In the genomic region with DNA sequence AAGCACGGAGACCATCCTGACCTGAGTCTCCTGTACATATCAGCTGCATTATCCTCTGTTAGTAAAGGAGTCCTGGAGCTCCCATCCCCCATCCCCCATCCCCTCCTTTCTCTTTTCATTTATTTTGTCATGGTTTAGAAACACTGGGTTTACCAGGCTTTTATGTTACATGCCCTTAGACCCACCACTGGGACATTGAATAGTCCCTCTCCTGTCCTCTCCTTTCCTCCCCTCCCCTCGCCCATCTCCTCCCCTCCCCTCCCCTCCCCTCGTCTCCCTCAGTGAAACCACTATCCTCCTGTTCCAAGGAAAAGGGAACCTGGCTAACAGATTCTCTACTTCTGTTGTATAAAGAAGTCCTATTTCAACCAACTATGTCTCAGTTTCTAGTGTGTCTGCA, we compare ENCODE assay signal across 23 mouse cellular contexts. TPM values are rescaled to one million over a fixed set of nuclear protein-coding genes. Genes with fewer than 3 reads are reported as not detected.
DNase-seq lines count a peak whose midpoint lies in the region; ATAC-seq lines count a peak whose summit lies in the region.
"Had no signal": no experiment of that assay in that cellular context is flagged by ENCODE, and none has a peak within 500 bp of the region (broad histone marks: within the 10 kb centered on the region; RNA-seq: fewer than 3 reads in every experiment).

No protein-coding gene starts in this region.

- no peak overlapping the region for H3K9ac ChIP-seq in midbrain, embryonic 11.5 days (ENCODE audit: low read length)
- no peak overlapping the region for H3K9ac ChIP-seq in midbrain, embryonic 14.5 days (replicated peaks; ENCODE audit: low read length)
- no peak overlapping the region for H3K9ac ChIP-seq in neural tube, embryonic 12.5 days
- H3K9ac ChIP-seq: embryonic facial prominence, embryonic 13.5 days; embryonic facial prominence, embryonic 15.5 days; forebrain, embryonic 12.5 days had no signal

- H3K27me3 ChIP-seq in midbrain, embryonic 11.5 days (ENCODE audit: control insufficient read depth, insufficient read depth, low read length): no peaks in the 10 kb centered on the region
- H3K27me3 ChIP-seq in midbrain, embryonic 14.5 days (ENCODE audit: control insufficient read depth, insufficient read depth, low read length): no peaks in the 10 kb centered on the region
- no peaks in the 10 kb centered on the region for H3K27me3 ChIP-seq in neural tube, embryonic 12.5 days (replicated peaks)
- H3K27me3 ChIP-seq: embryonic facial prominence, embryonic 13.5 days; embryonic facial prominence, embryonic 15.5 days; forebrain, embryonic 12.5 days had no signal

- no peaks in the 10 kb centered on the region for H3K9me3 ChIP-seq in midbrain, embryonic 11.5 days (ENCODE audit: control insufficient read depth, low read length)
- no peaks in the 10 kb centered on the region for H3K9me3 ChIP-seq in midbrain, embryonic 14.5 days (ENCODE audit: control insufficient read depth, low read length)
- H3K9me3 ChIP-seq in neural tube, embryonic 12.5 days: no peaks in the 10 kb centered on the region
- H3K9me3 ChIP-seq: embryonic facial prominence, embryonic 13.5 days; embryonic facial prominence, embryonic 15.5 days; forebrain, embryonic 10.5 days; forebrain, embryonic 12.5 days had no signal

- DNase-seq in embryo, embryonic 9.5 days (ENCODE audit: extremely low spot score): peak; percentile 9
- no peak for DNase-seq in embryo, embryonic 10 days (ENCODE audit: low spot score)
- DNase-seq in midbrain, embryonic 11.5 days (ENCODE audit: low spot score, missing footprints): no peak
- no peak for DNase-seq in midbrain, embryonic 14.5 days
- no peak for DNase-seq in neural tube, embryonic 10.5 days (ENCODE audit: extremely low spot score, low spot score)
- DNase-seq: adrenal gland, adult 2 months; adrenal gland, postnatal 10 days; adrenal gland, postnatal 25 days; cerebellum, adult 11 months; cerebellum, adult 18-20 months; cerebellum, adult 8-10 months; cerebellum, adult 9-11 months; cerebellum, postnatal 14 days; cerebellum, postnatal 36 days had no signal

- no peaks in the 10 kb centered on the region for H3K36me3 ChIP-seq in midbrain, embryonic 11.5 days (ENCODE audit: control insufficient read depth, insufficient read depth, low read length)
- no peaks in the 10 kb centered on the region for H3K36me3 ChIP-seq in midbrain, embryonic 14.5 days (ENCODE audit: control insufficient read depth, insufficient read depth, low read length)
- H3K36me3 ChIP-seq in neural tube, embryonic 12.5 days: no peaks in the 10 kb centered on the region
- H3K36me3 ChIP-seq: embryonic facial prominence, embryonic 13.5 days; embryonic facial prominence, embryonic 15.5 days; forebrain, embryonic 10.5 days; forebrain, embryonic 12.5 days had no signal

- no peaks in the 10 kb centered on the region for H3K4me1 ChIP-seq in midbrain, embryonic 11.5 days (ENCODE audit: control insufficient read depth, insufficient read depth, low read length)
- H3K4me1 ChIP-seq in midbrain, embryonic 14.5 days (ENCODE audit: control insufficient read depth, insufficient read depth, low read length): no peaks in the 10 kb centered on the region
- H3K4me1 ChIP-seq in neural tube, embryonic 12.5 days: no peaks in the 10 kb centered on the region
- H3K4me1 ChIP-seq: embryonic facial prominence, embryonic 13.5 days; embryonic facial prominence, embryonic 15.5 days; forebrain, embryonic 12.5 days had no signal

- H3K27ac ChIP-seq in midbrain, embryonic 11.5 days (ENCODE audit: low read depth, low read length): no peak overlapping the region
- H3K27ac ChIP-seq in midbrain, embryonic 14.5 days (replicated peaks; ENCODE audit: low read depth, low read length): no peak overlapping the region
- H3K27ac ChIP-seq in neural tube, embryonic 12.5 days: no peak overlapping the region
- H3K27ac ChIP-seq: embryonic facial prominence, embryonic 13.5 days; embryonic facial prominence, embryonic 15.5 days; forebrain, embryonic 10.5 days; forebrain, embryonic 12.5 days had no signal

- no peak overlapping the region for H3K4me3 ChIP-seq in midbrain, embryonic 11.5 days (ENCODE audit: low read depth, low read length)
- no peak overlapping the region for H3K4me3 ChIP-seq in midbrain, embryonic 14.5 days (replicated peaks; ENCODE audit: low read depth, low read length)
- H3K4me3 ChIP-seq in neural tube, embryonic 12.5 days: no peak overlapping the region
- H3K4me3 ChIP-seq: embryonic facial prominence, embryonic 13.5 days; embryonic facial prominence, embryonic 15.5 days; erythroblast, embryonic 14.5 days; forebrain, embryonic 10.5 days; forebrain, embryonic 12.5 days had no signal

- 0 out of 2 replicates have a peak, but pooled peaks have one; percentile 22 for ATAC-seq in midbrain, embryonic 11.5 days (ENCODE audit: low FRiP score)
- no peak for ATAC-seq in midbrain, embryonic 14.5 days (ENCODE audit: low FRiP score, low TSS enrichment)
- 0 out of 2 replicates have a peak, but pooled peaks have one; percentile 50 for ATAC-seq in neural tube, embryonic 12.5 days (ENCODE audit: low FRiP score, low read depth)
- ATAC-seq: forebrain, embryonic 14.5 days; forebrain, embryonic 16.5 days had no signal

- 15% methylated on average over 3 of the region's 3 CpGs for WGBS in midbrain, embryonic 11.5 days
- 11% methylated on average over 3 of the region's 3 CpGs for WGBS in midbrain, embryonic 14.5 days
- 27% methylated on average over 3 of the region's 3 CpGs for WGBS in neural tube, embryonic 12.5 days

- H3K4me2 ChIP-seq in midbrain, embryonic 11.5 days: no peak overlapping the region
- no peak overlapping the region for H3K4me2 ChIP-seq in midbrain, embryonic 14.5 days (ENCODE audit: low read length)
- no peak overlapping the region for H3K4me2 ChIP-seq in neural tube, embryonic 12.5 days (replicated peaks)
- H3K4me2 ChIP-seq: embryonic facial prominence, embryonic 13.5 days; embryonic facial prominence, embryonic 15.5 days; forebrain, embryonic 12.5 days had no signal

RNA-seq across cellular contexts. Expression of gene Ttc29, which starts 38.0 kb away (rescaled TPM):
- polyA plus RNA-seq in midbrain, embryonic 11.5 days (2014; fragmentation: Nextera tagmentation; extraction: Ambion mirVana): 0.23 and 0.41 TPM in 2 replicates
- polyA plus RNA-seq in midbrain, embryonic 14.5 days (2014; fragmentation: Nextera tagmentation; extraction: Ambion mirVana): 0.45 and 0.66 TPM in 2 replicates
- not detected in 2 replicates for polyA plus RNA-seq in neural tube, embryonic 12.5 days (2016; fragmentation: Nextera tagmentation; extraction: Ambion mirVana)
- polyA plus RNA-seq: adrenal gland, adult 2 months; C2C12; embryonic facial prominence, embryonic 13.5 days; erythroblast, embryonic 14.5 days had no signal
